Mouse (Mus musculus) lung, embryonic 15.5 days (tissue): ENCODE results near the gene Nemp1. TPM values are rescaled to one million over a fixed set of nuclear protein-coding genes. Genes with fewer than 3 reads are reported as not detected.
"Not testable (repeated sequence)": the region's sequence is repeated elsewhere in the genome, so short reads cannot be mapped to it uniquely, and the experiment has no call there.

Experiments used
- ATAC-seq: fragments of 200-750 bp; cut with Nextera tagmentation; 2 replicates; pipeline ENCODE4 v1.8.0; 2017; ENCODE audit warnings: moderate number of reproducible peaks, borderline replicate concordance; ENCODE audit not compliant: low FRiP score, low TSS enrichment; ENCODE audit errors: extremely low read depth
- H3K27ac ChIP-seq: fragments of 300-500 bp; sonication (generic); 2 replicates; pipeline ENCODE4 v1.5.1; 2015; ENCODE audit warnings: moderate library complexity, mild to moderate bottlenecking, inconsistent platforms
- H3K27me3 ChIP-seq: fragments of 300-500 bp; sonication (generic); 2 replicates; pipeline ENCODE4 v1.6.1; 2015; ENCODE audit warnings: inconsistent platforms
- H3K36me3 ChIP-seq: fragments of 300-500 bp; sonication (generic); 2 replicates; pipeline ENCODE4 v1.6.1; 2015; ENCODE audit warnings: inconsistent platforms
- H3K4me1 ChIP-seq: fragments of 300-500 bp; sonication (generic); 2 replicates; pipeline ENCODE4 v1.6.1; 2015; ENCODE audit warnings: inconsistent platforms
- H3K4me2 ChIP-seq: fragments of 300-500 bp; sonication (generic); 2 replicates; pipeline ENCODE4 v1.6.1; 2015; ENCODE audit warnings: inconsistent platforms, mild to moderate bottlenecking, moderate library complexity
- H3K4me3 ChIP-seq: fragments of 300-500 bp; sonication (generic); 2 replicates; pipeline ENCODE4 v1.5.1; 2015; ENCODE audit warnings: mild to moderate bottlenecking, inconsistent platforms
- H3K9ac ChIP-seq: fragments of 300-500 bp; sonication (generic); 2 replicates; pipeline ENCODE4 v1.6.1; 2015; ENCODE audit warnings: inconsistent platforms
- H3K9me3 ChIP-seq: fragments of 300-500 bp; sonication (generic); 2 replicates; pipeline ENCODE4 v1.6.1; 2016; ENCODE audit warnings: inconsistent platforms
- WGBS: fragments of 180-500 bp; shearing (Covaris S2); methylation state at CpG from one replicate; pipeline ENCODE4 v1.1.7; 2015; 5-methylcytosine and 5-hydroxymethylcytosine counted together
- polyA plus RNA-seq: library from polyadenylated mRNA; unstranded; fragments of >200 nt; fragmentation: Nextera tagmentation; extraction: Ambion mirVana; gene quantifications from 2 replicates; pipeline ENCODE4 v1.2.1, GENCODE M21; 2015

The Nemp1 gene
- polyA plus RNA-seq, 1 experiment from 2014 or later = 11.8 TPM

DNA sequence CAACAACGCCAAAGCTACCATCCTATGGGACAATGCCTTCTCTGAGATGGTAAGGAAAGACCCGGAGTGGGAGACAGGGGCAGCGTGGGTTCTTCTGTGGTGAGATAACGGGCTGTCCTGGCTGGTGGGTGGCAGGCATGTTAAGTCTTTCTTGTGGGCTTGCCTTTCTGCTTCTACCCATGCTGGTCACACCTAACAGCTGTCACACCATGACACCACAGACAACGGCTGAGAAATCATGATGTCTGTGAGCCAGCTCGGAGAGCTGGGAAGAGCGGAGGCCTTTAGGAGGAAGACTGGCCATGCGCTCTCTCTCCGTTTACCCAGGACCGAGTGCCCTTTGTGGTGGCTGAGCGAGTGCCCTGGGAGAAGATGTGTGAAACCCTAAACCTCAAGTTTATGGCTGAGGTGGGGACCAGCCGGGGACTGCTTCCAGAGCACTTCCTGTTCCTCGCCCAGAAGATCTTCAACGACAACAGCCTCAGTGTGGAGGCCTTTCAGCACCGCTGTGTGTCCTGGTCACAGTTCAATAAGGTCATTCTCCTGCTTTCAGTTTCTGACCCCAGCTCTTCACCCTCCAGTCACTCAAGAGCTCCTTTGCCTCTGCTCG, 11.6 kb upstream of the Nemp1 start:
- H3K36me3 ChIP-seq = peaks cover 72% of the 10 kb centered on the region; the same call in 1 of the 2 replicates

DNA sequence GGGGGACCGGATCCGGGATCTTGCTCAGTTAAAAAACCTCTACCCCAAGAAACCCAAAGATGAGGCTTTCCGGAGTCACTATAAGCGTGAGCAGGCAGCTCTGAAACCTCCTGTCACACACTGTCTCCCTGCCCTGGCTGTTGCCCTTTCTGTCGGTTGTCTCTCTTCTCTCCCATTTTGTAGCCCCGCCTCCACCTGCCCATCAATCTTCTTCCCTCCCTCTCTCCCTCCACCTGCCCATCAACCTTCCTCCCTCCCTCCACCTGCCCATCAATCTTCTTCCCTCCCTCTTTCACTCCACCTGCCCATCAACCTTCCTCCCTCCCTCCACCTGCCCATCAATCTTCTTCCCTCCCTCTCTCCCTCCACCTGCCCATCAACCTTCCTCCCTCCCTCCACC, 9.1 kb upstream of the Nemp1 start:
- H3K27me3 ChIP-seq, H3K4me3 ChIP-seq, H3K4me2 ChIP-seq, H3K9ac ChIP-seq, H3K9me3 ChIP-seq, ATAC-seq, H3K27ac ChIP-seq: not testable (repeated sequence)
- H3K4me1 ChIP-seq = peaks cover 40% of the 10 kb centered on the region
- WGBS = 56% methylated on average over 6 of the region's 6 CpGs
- H3K36me3 ChIP-seq = peaks cover 63% of the 10 kb centered on the region; the same call in 1 of the 2 replicates

More for the DNA sequence above, 11.6 kb upstream of the Nemp1 start:
- H3K4me3 ChIP-seq = no peak overlapping the region
- ATAC-seq = no peak
- H3K27ac ChIP-seq = no peak overlapping the region
- H3K9me3 ChIP-seq = no peaks in the 10 kb centered on the region
- no peaks in the 10 kb centered on the region for H3K27me3 ChIP-seq
- 68% methylated on average over 16 of the region's 16 CpGs for WGBS
- peaks cover 19% of the 10 kb centered on the region for H3K4me1 ChIP-seq
- H3K9ac ChIP-seq = no peak overlapping the region
- no peak overlapping the region for H3K4me2 ChIP-seq

DNA sequence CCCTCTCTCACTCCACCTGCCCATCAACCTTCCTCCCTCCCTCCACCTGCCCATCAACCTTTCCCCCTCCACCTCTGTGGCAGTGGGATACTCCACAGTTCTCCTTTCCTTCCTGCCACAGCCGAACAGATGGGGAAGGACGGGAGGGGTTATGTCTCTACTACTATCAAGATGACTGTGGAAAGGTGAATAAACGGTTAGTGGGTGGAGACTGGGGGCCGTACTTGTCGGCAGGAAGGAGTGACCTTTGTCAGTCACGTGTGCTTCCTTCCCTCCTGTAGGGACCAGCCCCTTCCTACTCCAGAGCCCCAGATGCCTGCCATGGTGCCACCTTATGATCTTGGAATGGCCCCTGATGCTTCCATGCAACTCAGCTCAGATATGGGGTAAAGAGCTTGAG, 8.6 kb upstream of the Nemp1 start:
- H3K27me3 ChIP-seq = no peaks in the 10 kb centered on the region
- no peak overlapping the region for H3K9ac ChIP-seq
- H3K9me3 ChIP-seq = no peaks in the 10 kb centered on the region
- no peak for ATAC-seq
- H3K4me2 ChIP-seq = no peak overlapping the region; the same call in 1 of the 2 replicates
- peaks cover 40% of the 10 kb centered on the region for H3K4me1 ChIP-seq
- H3K27ac ChIP-seq = no peak overlapping the region
- H3K4me3 ChIP-seq = no peak overlapping the region
- H3K36me3 ChIP-seq = peaks cover 64% of the 10 kb centered on the region; the same call in 1 of the 2 replicates
- WGBS = 14% methylated on average over 6 of the region's 6 CpGs

DNA sequence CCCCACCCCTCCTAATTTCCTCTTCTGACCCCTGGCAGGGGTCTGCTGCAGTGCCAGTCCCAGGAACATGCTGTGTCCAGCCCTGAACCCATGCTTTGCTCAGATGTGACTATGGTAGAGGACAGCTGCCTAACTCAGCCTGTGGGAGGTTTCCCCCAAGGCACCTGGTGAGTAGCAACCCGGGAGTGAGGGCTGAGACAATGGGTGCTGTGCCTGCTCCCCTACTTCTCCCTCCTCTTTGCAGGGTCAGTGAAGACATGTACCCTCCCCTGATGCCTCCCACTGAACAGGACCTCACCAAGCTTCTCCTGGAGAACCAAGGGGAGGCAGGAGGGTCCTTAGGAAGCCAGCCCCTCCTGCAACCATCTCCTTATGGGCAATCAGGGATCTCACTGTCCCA, 7.2 kb upstream of the Nemp1 start:
- Histone ChIP-seq H3K27me3 (no peaks in the 10 kb centered on the region), H3K9ac (no peak overlapping the region), H3K4me2 (no peak overlapping the region), H3K9me3 (no peaks in the 10 kb centered on the region), H3K27ac (no peak overlapping the region), H3K36me3 (peaks cover 61% of the 10 kb centered on the region), H3K4me3 (no peak overlapping the region), H3K4me1 (peaks cover 50% of the 10 kb centered on the region)
- 69% methylated on average over 1 of the region's 1 CpGs for WGBS
- ATAC-seq = no peak

DNA sequence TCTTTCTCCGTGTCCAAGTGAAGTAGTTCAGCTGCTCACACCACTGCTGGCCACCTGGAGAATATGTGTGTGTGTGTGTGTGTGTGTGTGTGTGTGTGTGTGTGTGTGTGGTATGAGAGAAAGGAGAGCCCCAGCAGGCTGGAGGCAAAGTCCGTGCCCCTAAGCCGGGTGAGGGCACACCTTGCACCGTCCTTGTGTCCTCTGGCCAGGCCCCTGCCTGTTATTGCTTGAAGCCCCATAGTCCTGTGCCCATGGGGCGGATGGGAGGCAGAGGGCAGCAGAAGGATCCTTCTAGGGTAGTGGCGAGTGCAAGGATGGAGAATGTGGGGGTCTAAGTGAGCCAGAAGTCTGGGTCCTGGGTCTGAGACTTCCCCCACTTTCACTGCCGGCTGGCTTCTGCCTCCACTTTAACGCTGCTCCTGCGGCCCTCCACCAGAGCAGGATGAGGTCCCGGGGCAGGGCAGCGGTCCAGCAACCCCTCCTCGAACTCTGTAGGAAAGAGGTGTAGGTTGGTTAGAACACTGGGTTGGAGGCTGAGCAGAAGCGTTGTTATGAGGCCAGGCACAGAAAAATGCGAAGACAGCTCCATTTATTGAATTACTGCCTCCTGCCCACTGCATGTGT, 5.3 kb upstream of the Nemp1 start:
- Histone ChIP-seq H3K27ac (peak overlapping the region; percentile 92), H3K36me3 (peaks cover 52% of the 10 kb centered on the region), H3K4me2 (peak overlapping the region; percentile 81), H3K4me1 (peaks cover 62% of the 10 kb centered on the region), H3K9ac (peak overlapping the region; percentile 30), H3K4me3 (peak overlapping the region; percentile 27), H3K9me3 (no peaks in the 10 kb centered on the region), H3K27me3 (no peaks in the 10 kb centered on the region)
- WGBS = 17% methylated on average over 13 of the region's 14 CpGs
- no peak for ATAC-seq

DNA sequence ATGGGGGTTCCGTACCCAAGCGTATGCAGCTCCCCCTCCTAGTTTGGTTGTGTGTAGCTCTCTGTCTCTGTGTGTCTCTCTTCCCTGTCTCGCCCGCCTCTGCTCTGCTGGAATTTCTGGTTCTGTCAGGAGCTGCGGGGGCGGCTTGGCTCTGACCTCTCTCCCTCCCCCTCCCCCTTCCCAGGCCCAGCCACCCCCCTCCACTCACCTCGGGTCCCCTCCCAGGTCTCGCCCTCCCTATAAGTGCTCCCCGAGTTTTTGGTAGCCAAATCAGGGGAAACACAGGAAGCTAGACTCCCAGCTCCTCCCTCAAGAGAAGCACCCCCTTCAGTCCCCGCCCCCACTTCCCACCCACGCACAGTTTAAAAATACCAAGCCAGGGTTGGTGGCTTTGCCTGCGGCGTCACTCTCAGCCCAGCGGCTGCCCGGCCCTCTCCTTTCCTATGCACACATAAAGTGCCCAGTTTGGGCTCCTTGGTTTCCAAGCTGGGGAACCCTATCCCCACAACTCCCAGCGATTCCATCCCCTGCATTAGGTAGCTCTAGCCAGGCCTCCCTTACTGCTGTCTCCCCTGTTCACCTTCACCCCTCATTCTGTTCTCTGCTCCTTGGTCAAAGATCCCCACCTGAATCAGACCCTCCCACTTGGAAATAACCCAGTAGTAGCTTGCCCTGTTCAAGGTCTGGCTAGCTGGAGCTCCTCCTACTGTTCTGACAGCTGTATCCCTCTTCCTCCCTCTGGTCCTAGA, 4.6 kb upstream of the Nemp1 start:
- peaks cover 49% of the 10 kb centered on the region for H3K36me3 ChIP-seq
- peak overlapping the region; percentile 92 for H3K27ac ChIP-seq
- H3K4me1 ChIP-seq = peaks cover 65% of the 10 kb centered on the region
- WGBS = 4% methylated on average over 16 of the region's 16 CpGs
- peak overlapping the region; percentile 30 for H3K9ac ChIP-seq
- H3K4me3 ChIP-seq = peak overlapping the region; percentile 27
- no peaks in the 10 kb centered on the region for H3K27me3 ChIP-seq
- no peaks in the 10 kb centered on the region for H3K9me3 ChIP-seq
- ATAC-seq = peak; percentile 52
- H3K4me2 ChIP-seq = peak overlapping the region; percentile 81

DNA sequence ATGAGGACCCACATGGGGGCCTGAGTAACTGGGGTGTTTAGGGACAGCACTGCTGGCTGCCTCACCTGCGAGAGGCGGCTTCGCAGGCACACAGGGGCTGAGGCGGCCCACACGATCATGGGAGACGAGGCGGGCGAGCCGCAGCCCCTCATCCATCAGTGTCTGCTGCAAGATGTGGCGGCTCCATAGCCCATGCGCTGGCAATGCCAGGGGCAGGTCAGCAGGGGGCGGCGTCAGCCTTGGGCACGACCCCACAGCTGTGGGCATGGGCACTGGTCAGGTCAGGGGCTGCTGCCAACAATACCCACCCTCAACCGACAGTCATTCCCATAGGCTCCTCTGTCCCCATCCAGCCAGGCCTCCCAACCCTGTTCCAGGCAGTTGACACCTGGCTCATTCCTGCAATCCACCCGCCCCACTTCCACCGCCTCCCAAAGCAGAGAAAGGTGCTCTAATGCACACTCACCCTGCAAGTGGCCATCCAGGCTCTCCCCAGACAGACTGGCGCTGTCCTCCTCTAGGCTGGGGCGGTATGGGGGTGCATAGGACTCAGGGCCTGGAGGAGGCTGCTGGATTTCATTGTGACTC, 3.9 kb upstream of the Nemp1 start:
- Histone ChIP-seq H3K9ac (peak overlapping the region; percentile 25), H3K27ac (peak overlapping the region; percentile 92), H3K4me1 (peaks cover 68% of the 10 kb centered on the region), H3K9me3 (no peaks in the 10 kb centered on the region), H3K27me3 (no peaks in the 10 kb centered on the region), H3K4me2 (peak overlapping the region; percentile 81), H3K4me3 (peak overlapping the region; percentile 27), H3K36me3 (peaks cover 46% of the 10 kb centered on the region)
- WGBS = 24% methylated on average over 19 of the region's 19 CpGs
- ATAC-seq = no peak

DNA sequence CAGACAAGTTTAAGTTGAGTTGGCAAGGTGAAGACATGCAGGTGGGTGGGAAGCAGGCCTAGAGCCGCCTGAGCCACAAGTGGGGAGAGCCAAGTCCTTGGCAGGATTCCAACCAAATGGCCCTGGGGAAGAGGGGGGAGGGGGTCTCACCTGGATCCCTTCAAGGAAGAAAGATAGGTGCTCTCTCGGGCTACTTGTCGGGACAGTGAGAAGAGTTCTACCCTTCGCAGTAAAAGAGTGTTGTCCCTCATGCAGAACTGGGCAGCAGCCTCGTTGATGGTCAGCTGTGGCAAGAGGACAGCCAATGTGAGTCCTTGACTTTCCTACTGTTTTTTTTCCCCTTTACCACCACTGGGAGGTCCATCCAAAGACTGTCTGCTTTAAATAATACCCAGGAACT, 3.1 kb upstream of the Nemp1 start:
- Histone ChIP-seq H3K9ac (no peak overlapping the region), H3K27me3 (no peaks in the 10 kb centered on the region), H3K4me2 (peak overlapping the region; percentile 81), H3K4me3 (0 out of 2 replicates have a peak overlapping the region, but pooled peaks have one; percentile 27), H3K4me1 (peaks cover 64% of the 10 kb centered on the region), H3K27ac (peak overlapping the region; percentile 92), H3K9me3 (no peaks in the 10 kb centered on the region), H3K36me3 (peaks cover 42% of the 10 kb centered on the region)
- ATAC-seq = no peak
- 22% methylated on average over 5 of the region's 5 CpGs for WGBS

DNA sequence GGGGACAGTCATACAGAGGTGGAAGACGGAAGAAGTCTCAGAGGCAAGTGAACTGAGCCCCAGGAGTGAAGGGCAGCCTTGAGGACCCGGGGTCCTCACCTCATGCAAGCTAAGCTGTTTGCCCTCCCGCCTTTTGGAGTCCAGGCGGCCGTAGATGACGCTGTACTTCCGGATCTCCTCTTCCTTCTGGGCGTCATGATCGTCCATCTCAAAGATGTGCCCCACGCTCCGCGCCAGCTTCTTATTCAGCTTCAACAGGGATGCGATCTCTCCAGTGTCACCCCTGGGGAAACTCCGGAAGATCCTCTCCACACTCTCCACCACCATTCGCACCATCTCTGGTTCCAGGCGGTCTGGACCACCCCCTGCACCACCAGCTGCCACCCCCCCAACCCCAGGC, 2.5 kb upstream of the Nemp1 start:
- Histone ChIP-seq H3K27me3 (no peaks in the 10 kb centered on the region), H3K9ac (peak overlapping the region; percentile 29; the same call in 1 of the 2 replicates), H3K4me1 (peaks cover 68% of the 10 kb centered on the region), H3K4me3 (peak overlapping the region; percentile 75), H3K9me3 (no peaks in the 10 kb centered on the region), H3K27ac (peak overlapping the region; percentile 92), H3K4me2 (peak overlapping the region; percentile 81), H3K36me3 (peaks cover 39% of the 10 kb centered on the region)
- WGBS = 43% methylated on average over 16 of the region's 16 CpGs
- no peak for ATAC-seq

DNA sequence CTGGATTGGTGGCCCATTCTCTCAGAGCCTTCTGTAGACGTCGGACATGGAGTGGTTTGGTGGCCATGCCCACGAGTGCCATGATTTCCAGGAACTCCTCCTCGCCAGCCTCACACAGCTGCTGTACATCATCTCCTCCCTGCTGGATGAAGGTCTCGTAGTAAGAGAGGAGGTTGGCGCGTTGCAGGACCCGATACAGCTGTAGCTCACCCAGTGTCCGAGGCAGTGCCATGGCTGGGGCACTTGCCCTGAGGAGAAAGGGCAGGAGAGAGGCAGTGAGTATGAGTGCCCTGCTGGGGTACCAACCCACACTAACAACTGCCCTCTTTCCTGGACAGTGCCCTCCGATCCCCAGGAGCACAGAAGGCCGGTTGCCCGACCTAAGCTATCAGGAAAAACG, 1.8 kb upstream of the Nemp1 start:
- peaks cover 32% of the 10 kb centered on the region for H3K36me3 ChIP-seq
- H3K27ac ChIP-seq = peak overlapping the region; percentile 2; the same call in 1 of the 2 replicates
- 42% methylated on average over 13 of the region's 13 CpGs for WGBS
- H3K4me3 ChIP-seq = peak overlapping the region; percentile 75
- ATAC-seq = no peak
- H3K27me3 ChIP-seq = no peaks in the 10 kb centered on the region
- no peaks in the 10 kb centered on the region for H3K9me3 ChIP-seq
- H3K4me1 ChIP-seq = peaks cover 71% of the 10 kb centered on the region
- peak overlapping the region; percentile 81 for H3K4me2 ChIP-seq
- peak overlapping the region; percentile 88; the same call in 1 of the 2 replicates for H3K9ac ChIP-seq

DNA sequence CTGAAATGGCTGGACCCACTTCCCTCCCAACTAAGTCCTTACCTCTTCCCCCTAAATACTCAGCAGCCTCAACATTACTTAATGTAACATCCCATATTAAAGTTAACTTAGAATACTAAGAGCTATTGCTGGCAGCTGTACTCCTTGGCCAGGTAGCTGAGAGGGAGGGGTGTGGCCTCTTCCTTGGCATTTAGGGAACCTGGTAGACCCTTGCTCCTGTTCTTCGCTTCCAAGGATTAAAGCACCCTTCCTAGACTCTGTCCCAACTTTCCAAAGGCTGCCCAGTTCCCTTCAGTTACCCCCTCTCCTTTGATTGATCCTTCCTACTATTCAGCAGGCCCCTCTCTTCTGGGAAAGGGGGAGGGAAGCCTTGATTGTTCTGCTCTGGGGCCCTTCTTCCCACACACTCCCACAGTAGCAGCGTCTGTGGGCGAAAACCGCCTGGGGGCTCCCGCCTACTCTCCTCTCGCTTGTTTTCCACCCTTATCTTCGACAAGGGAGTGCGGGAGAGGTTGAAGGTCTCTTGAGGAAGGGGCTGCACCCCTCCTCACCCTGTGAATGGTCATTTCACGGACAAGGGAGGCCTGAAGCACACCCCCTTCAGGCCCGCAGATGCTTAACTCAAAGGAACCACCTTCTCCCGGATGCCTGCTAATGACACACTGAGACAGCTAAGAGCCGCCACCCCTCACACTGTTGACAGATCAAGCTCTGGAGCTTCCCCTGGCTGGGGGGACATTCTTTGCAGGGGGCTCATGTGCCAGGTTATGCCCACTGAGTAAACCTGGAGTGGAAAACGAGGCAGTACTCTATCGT, 1.1 kb upstream of the Nemp1 start:
- H3K9ac ChIP-seq = peak overlapping the region; percentile 88
- WGBS = 5% methylated on average over 14 of the region's 14 CpGs
- H3K4me2 ChIP-seq = peak overlapping the region; percentile 81
- ATAC-seq = no peak
- no peaks in the 10 kb centered on the region for H3K27me3 ChIP-seq
- peaks cover 72% of the 10 kb centered on the region for H3K4me1 ChIP-seq
- peak overlapping the region; percentile 100 for H3K27ac ChIP-seq
- no peaks in the 10 kb centered on the region for H3K9me3 ChIP-seq
- H3K36me3 ChIP-seq = peaks cover 26% of the 10 kb centered on the region
- H3K4me3 ChIP-seq = peak overlapping the region; percentile 75
